Mouse (Mus musculus): ENCODE results near the gene Anpep.

The Anpep gene

DNA sequence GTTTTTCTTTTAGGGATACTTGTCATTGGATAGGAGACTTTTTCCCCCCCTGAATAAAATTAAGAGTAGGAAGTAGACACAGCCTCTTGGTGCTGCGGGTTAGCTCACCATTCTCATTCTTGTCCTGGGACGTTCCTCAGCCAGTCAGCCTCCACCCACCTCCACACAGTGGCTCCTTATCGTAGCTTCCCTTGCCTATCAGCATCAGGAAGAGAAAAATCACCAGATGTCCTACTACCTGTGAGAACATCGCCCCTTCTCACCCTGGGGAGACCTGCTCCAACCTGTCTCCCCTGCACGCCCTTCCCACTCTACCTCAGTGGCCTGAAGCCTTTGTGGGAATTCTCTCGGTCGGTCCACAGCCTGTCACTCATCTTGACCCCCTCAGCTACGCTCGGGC, at the start of gene Anpep:
TSS of gene Anpep (minus strand) at position 249 of the 400 bp plus-strand sequence.
- no peak for DNase-seq

DNA sequence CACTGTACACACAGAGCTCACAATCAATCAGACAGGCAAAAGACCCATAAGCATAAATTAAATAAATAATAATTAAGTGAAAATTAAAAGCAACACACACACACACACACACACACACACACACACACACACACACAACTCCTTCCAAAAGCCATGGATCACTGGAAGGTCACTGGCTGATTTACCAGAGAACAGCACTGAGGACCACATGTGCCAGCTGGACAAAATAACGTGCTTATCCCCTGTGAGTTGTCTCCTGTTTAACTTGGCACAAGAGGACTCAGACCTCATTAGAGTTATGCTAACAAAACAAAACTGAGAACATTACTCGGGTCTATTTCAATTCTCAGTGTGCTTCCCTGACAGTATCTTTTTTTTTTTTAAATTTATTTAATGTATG, 46.5 kb upstream of the Anpep start:
- no peak for DNase-seq

DNA sequence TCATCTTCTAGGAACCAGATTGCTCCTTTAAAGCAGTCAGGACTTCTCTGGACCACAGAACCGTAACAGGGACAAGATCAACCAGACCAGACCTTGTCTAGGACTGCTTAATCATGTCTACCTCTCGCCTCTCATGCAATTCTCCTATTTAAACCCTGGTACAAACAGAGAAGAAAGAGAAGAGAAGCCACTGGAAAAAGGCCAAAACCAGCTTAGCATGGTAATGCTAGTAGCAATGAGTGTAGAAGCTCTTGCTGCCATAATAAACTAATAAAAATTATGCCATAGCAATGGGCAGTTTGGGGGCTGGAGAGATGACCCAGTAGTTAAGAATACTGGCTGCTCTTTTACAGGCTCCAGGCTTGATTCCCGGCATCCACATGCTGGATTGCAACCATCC, 46.1 kb upstream of the Anpep start:
- DNase-seq, result no peak

DNA sequence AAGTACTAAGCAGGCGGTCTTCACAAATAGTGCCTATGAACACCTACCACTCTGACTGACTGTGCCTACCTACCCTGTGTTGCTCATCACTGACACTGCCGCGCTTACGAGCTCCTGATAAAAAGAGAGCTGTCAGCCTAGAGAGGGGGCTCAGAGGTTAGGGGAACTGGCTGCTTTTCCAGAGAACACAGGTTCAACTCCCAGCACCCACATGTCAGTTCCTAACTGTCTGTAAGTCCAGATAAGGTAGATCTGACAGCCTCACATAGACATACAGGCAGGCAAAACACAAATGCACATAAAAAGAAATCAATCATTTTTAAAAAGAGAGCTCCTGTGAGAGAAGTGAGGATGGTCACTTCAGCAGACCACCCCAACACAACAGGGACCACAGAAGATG, 44.3 kb upstream of the Anpep start:
- no peak for DNase-seq

DNA sequence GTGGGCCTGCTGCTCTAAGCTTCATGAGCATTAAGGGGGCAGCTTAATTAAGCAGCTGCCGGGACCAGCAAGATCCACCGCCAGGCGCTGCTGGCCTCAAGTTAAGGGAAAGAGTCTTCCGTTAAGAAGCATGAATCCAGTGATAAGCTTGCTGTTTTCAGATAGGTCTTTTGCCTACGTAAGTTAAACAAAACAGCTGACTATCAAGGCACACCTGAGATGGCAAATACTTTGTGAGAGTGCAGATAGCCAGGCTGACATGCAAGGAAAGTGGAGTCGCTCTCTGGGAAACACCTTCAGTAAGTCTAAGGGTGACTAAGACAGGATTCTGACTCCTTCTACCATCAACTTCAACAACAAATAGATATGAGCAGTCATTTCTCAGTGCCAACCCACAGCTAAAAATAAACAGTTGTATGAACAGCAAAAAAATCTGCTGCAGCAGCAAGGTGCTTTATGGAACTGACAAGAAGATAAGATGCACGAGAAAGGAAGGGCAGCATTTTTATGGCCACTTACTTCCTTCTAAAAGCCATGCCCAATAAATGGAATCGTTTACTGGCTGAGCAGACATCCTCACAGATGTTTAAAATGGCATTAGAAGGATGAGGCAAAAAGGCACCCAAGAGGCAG, 42.4 kb upstream of the Anpep start:
- DNase-seq, result no peak

DNA sequence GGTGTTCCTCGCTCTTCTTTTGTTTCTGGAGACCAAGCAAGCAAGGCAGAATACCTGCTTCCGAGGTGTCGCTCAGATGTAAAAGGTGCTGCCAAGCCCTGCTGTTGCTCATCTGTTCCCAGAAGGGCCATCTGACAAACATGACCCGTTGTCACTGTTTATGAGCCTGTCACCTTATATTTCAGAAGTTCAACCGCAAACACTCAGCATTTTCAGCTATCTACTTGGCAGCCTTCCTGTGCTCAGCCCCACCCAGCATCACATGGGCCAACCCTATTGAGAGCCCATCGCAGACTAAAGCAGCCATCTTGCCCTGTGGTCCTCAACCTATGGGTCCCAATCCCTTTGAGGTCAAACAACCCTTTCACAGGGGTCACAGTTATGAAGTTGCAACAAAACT, 39.9 kb upstream of the Anpep start:
- DNase-seq, result no peak

DNA sequence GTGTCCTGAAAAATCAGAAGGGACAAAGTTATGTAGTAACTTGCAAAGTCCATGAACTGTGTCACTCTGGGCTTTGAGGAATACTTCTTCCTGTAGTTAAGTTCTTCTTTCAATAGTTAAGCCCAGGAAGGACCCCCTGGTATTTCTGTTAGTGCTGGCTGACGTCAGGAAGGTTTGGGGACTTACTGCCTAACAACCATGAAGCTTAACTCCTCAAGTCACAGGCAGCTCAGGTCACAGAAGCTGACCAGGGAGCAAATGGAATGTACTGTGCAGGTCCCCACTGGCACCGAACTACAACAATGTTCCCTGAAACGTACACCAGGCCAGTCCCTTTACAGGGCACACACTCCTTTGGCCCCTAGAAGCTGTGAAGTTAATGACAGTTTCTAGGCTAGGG, 34.4 kb upstream of the Anpep start:
- DNase-seq, result no peak

DNA sequence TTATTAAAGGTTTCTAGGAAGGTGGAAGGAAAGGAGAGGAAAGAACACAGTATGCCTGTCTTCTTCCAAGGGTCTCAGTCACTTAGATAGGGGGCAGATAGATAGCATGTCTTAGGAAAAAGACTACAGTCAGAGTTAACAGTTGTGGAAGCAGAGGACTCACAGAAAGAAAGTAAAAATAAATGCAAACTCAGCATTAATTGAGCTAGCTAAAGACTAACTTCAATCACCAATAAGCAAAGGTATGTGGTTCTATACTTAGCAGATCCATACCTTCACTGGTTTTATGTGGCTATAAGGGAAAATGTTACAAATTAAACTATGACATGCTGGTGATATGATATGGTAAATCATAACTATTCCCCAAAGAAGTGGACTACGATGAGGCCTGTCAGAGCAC, 33.9 kb upstream of the Anpep start:
- no peak for DNase-seq

DNA sequence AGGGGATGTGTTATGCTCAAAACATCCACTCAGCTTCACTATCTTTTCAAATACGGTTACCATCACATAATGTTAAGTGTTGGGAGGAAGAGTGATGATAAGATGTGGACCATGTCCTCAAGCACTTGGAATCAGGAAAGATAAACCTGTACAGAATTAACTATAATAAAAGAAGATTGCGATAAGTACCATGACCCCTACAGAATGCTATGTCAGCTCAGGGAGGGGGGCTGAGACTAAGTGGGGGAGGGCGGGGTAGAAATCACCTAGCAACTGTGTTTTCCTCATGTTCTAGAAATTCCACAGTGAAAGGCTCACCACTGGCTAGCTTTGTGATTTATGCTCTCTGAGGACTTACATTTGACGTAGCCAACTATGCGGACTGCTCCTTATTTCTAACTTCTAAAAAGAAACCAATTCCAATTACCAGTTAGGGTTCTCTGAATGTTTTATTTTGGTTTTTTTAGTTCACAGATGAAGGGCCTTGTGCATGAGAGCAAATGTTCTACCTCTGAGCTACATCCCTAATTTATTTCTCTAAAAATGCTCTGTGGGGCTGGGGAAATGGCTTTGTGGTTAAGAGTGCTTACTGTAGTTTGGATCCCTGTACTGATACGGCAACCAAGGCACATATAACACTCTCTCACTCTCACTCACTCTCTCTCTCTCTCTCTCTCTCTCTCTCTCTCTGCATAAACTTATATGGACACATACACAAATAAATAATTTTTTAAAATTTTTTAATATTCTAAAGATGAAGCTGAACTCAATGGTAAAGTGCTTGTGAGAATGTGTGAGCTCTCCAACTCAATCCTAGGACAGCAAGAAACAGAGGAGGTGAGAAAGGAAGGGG, 31.9 kb upstream of the Anpep start:
- no peak for DNase-seq

DNA sequence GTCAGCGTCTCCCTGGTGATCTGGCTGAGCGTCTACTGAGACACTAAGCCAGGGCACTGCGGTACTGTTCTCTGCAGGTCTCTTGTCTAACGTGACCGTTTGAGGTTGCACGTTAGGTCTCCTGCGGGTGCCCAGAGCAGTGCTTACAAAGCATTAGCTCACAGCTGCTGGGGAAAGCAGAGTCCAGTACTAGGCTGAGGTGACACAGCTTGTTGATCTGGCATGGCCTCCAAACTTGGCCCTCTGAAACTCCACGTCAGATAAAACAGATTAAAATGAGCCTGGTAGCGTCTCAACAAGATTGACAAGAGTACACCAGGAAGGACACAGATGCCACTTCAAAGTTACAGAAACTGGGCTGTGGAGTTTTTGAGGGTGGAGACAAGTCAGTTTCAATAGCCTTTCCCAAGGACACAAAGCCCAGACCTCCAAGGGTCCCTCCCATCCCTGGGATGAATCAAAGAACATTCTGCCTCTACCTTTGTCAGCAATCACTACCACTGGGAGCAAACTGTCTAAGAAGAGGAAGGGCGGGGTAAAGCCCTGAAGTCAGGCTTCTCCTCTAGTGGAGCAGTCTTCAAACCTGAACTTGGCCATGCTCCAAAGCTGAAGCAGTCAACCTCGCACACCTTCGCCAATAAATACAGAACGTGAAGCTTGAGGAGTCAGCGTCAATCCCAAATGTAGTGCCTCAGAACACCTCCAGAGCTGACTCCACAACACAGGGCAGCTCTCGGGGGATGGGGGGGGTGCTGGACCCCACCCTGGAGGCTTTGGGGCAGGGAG, 29.8 kb upstream of the Anpep start:
- DNase-seq, result no peak

DNA sequence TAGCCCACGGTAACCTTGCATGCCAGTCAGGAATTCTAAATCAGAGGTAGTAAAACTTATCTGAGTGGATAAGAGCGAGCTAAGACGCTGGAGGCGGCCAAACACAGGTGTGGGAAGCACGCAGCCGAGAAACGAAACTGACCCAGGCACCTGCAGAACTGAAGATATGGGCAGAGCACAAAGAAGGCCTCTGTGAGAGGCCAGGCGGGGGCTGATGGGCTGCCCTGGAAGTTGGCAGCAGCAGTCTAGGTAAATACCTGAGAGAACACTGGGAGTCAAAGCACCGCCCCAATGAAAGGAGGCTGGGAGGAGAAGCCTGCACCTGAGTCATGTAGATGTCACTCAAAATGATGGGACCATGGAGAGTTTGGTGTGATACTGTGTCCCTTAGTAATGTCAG, 27.7 kb upstream of the Anpep start:
- no peak for DNase-seq

DNA sequence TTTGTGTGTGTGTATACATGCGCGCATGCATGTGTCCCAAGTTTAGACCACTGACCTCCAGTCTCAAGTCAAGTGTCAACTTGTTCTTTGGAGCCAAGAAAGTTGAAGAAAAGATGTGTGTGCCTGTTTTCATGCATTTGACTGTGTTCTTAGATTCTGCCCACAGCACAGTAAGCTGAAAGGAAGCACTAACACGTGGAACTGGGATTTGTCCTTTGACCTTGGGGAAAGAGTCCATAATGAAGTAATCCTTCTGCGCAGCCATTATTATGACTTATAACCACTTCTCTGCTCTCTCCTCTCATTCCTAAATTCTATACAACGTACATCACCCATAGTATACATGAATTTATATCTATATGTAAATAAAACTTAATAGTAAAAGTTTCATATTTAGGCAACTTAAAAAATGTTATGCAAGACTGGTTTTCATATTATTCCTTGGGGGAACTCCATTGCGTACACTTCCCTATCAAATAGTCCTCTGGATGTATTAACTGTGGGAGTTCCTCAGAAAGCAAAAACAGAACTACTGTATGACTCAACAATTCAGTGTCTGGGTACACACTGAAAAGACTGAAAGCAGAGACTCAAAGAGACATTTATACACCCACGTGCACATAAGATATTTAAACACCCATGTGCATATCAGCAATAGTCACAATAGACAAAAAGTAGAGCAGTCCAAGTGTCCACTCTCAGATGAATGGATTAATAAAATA, 22.9 kb upstream of the Anpep start:
- no peak for DNase-seq

DNA sequence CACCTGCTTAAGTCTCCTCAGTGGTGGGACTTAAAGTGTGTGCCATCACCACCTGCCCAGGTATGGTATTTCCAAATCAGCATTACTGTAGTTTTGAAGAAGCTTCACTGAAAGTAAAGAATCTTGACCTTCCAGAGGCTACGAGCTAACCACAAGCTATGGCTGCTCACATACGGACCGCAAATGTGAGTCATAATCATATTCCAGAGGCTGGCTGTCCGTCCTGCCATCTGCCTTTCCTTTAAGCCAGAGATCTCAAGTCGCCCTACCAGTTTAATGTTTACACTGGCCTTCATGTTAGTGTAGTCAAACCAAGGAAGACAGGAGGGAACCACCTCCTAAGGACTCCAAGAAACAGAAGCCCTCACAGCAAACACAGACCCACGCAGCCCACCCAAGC, 21.0 kb upstream of the Anpep start:
- no peak for DNase-seq

DNA sequence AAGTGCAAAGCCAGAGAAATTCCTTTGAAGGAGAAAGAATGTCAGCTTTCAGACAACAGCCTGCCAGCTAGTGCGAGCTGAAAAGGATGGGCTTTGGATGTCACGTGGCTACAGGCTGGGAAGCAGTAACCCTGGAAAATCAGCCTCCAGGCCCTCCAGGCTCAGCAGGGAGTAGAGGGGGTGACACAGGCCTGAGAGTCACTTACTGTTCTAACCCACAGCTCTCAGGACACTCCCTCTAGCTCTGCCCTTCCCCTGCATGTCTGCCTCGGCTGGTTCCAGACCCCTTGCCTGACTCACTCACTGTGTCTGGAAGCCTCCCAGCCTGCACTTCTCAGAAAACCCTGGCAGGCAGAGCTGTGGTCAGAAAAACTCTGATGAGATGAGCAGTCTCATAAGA, 20.1 kb upstream of the Anpep start:
- peak in 1 of 2 experiments; percentile 11 for DNase-seq

DNA sequence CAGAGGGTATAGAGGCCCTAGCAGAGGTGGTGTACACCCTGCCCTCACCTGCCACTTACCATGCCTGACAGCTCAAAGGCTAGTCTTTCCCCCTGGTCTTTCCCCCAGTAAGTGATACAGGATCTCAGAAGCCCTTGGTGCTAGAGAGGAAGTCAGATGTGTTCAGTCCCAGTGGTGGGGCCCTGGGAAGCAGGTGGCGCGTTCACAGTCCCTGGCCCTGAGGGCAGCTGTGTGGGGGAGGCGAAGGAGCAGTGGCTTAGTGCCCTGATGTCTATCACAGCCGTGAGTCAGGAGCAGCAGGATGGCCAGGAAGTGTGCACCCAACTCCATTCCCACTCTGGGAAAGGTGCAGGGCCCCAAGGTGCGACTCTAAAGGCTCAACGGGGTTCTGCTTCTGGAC, 19.2 kb upstream of the Anpep start:
- DNase-seq, result no peak

DNA sequence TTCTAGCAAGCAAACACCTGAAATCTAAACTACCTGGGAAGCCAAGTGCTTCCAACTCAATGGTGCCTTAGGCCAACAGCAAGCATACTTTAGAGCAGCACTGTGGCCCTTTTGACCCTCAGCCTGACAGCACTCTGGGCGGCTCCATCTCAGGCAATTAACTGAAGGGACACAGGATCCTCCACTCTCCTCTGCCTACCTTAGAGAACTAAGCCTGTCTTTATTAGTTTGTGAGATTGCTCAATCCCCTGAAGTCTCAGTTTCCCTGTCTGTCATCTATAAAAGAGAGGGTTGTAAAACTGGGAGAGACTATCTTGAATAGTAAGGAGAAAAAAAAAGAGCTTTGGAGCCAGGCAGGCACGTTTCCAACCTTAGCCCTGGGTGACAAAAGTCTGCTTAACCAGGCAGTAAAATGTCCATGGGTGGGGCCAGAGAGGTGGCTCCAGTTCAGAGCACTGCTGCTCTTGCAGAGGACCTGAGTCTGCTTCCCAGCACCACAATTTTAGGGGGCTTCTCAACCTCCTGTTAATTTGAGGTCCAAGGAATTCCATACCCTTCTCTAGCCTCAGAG, 17.7 kb upstream of the Anpep start:
- no peak for DNase-seq

DNA sequence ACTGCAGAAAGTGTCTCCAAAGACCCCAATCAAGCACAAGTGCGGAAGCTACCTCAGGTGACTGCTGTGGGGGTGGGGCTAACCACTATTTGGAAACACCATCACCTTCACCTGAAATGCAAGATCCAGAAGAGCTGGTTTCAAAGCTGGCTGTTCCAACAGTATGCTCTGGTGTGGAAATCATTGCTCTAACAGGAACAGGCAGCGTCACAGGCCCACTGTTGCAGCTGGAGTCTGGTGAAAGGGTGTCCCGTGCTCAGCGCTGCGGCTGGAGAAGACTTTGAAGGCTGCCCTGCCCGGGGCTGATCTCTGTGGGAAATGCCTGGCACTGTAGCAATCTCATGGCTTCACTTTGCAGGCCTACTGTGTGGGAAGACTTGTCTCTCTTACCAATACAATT, 12.5 kb upstream of the Anpep start:
- DNase-seq, result no peak

DNA sequence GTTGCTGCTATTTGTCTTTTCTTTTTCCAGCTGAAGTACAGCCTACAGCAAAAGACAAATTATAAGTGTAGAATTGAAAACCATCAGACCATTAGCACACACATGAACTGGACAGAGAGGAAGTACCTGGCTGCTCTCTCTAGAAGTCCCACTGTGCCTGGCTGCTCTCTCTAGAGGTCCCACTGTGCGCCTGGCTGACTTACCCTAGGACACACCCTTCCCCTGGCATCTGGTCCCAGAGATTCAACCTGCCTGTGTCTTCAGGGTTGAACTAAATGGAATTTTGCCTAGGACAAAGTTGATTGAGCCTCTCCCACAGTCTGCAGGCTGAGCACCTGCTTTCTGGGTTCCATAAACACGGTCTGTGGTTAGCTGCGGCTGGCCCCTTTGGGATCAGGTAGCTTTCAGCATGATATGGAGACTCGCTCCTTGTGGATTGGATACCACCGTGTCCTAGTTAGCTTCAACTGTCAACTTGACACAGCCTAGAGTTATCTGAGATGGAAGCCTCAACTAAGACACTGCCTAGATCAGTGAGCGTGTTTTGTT, 11.0 kb upstream of the Anpep start:
- DNase-seq, result peak in 1 of 2 experiments; percentile 39

DNA sequence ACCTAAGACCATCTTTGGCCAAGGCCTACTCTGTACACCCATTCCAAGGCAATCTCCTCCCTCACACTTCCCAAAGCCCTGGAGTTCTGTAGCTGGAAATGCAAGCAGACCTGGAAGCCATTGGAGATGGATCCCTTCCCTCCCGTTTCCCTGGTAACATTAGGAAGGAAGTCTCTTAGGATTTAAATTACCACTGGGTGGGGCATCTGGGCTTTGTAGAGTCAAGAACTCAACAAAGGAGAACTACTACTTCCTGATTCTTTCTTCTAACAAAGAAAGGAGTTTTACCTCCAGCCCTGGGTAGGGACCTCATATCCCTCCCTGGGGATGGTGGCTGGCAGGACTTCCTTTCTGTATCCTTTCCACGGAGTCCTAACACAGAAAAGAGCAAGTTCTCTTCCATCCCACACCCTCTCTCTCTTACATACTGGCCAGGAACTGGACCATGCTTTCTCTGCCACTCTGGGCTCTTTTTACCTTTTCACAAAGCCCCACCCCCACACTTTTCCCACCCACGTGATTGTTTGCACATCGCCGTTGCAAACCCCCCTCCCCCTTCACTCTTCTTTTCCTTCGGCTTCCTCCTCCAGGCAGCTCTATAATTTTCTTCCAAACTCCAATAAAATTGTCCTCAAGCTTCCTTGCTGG, 8.3 kb upstream of the Anpep start:
- DNase-seq, result no peak

DNA sequence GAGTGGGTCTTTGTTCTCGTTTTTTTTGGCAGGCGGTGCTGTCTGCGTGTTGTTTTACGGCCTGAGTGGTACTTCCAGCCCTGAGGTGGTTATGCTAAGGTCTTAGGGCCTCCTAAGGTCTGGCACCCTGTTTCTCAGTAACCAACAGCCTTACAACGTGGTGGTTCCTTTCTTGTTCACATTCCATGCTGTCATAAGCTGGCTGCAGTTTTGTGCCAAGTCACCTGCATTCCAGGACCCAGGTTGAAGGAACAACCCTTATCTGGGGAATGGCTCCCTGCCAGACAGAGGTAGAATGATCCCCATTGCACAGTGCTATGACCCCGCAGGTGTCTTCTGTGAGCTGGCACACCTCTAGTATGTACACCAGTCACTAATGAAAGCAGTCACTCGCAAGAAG, 7.6 kb upstream of the Anpep start:
- no peak for DNase-seq

DNA sequence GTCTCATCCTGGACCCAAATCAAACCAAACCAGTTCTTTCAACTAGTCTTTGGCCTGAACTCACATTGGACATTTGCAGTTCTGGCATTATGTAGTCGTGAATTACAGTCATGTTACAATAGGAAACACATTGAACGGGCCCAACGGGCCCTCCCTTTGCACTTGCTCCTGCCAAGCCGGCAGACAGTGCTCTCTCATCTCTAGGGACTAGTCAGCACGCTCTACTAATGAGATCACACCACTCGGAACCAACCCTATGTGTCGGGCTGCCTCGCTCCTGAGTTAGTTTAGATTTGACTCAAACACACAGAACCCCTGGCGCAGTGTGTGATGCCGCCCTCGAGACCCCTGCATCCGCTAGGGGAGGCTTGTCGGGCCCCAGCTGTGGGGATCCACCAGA, 7.0 kb upstream of the Anpep start:
- no peak for DNase-seq
